Mouse (Mus musculus): ENCODE results near the gene Fgfr2. TPM values are rescaled to one million over a fixed set of nuclear protein-coding genes. Genes with fewer than 3 reads are reported as not detected.
"Not testable (repeated sequence)": the region's sequence is repeated elsewhere in the genome, so short reads cannot be mapped to it uniquely, and the experiment has no call there.

Fgfr2 gene
- polyA plus RNA-seq, 2 experiments from 2014 or later, result not detected

DNA sequence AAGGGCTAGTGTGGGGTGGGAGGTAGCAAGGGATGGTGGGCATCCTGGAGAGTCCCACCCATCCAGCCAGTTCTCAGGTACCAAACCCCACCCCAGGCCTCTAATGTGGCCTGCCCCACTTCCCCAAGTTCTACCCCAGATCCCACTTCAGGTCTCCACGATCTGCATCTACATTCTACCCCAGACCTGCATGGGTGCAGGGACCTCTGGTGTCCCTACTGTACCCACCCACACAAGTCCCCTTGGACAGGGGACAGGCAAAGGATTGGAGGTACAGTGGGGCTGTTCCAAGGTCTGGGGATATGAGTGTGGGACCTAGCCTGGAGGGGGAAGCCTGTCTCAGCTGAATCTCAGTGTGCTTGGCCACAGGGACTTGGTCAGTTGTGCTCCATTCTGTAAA, 441.3 kb downstream of the Fgfr2 start:
- ATAC-seq, result no peak

DNA sequence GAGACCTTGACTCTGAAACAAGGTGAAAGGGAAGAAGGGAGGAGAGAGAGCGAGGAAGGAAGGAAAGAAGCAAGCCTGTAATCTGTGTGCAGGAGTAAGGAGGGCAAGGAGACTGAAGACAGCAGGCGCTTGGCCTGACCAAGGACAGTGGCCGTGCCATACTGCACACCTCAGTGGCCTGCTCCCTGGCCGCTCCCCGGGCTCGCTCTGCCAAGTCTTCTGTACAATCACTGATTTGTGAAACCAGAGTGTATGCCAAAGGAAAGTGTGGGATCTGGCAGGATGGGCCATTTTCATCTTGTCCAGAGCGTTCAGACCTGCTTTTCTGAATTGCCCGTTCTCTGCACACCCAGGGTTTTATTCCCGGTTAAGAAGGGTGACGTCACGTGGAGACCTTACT, 441.9 kb downstream of the Fgfr2 start:
- no peak for ATAC-seq

DNA sequence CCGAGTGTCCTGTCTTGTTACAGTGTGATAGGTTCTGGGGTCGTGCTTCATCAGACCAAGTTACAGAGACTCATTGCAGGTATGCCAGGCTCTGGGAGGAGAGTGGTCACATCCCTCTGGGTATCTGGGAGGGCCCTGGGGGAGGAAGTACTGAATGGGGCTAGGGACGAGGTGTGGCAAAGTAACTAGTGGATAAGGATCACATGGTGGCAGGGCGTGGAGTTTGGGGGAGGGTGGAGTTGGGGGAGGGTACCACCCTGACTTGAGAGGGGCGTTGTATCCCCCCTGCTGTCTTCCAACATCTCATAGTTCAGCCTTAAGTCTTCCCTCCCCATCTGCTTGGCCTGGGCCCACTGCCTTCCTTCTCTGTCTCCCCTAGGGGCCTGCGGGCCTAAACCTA, 443.6 kb downstream of the Fgfr2 start:
- no peak for ATAC-seq

DNA sequence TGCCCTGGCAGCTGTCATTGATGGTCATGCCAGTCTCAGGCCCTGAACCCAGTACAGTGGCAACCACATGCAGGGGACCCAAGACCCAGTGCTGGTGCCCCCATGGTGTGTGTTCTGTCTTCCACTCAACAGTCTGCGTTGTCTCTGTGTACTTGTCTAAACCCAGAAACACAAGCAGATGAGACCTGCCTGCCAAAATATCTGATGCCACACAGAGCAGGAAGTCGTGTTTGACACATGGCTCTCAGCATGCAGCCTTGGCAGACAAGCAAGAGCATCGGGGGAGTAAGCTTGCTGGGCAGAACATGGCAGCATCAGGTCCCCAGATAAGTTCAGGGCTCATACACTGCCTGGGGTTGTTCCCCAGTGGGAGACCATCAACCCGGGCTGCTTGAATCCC, 444.0 kb downstream of the Fgfr2 start:
- ATAC-seq, result no peak

DNA sequence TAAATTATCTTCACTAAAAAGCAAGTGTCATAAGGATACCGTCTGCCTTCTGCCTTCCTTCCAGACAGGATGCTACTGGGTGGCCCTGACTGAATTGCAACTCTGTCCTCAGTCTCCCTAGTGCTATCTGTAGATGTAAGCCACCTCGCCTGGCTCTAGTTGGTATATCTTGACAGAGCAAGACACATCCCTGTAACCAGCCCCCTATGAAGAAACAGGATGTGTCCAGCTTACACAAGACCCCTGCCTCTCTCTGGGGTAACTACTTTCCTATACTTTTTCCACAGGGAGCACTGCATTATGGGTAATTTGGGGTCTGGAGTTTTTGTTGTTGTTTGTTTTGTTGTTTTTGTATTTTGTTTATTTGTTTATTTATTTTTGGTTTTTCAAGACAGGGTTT, 447.2 kb downstream of the Fgfr2 start:
- ATAC-seq, result no peak

DNA sequence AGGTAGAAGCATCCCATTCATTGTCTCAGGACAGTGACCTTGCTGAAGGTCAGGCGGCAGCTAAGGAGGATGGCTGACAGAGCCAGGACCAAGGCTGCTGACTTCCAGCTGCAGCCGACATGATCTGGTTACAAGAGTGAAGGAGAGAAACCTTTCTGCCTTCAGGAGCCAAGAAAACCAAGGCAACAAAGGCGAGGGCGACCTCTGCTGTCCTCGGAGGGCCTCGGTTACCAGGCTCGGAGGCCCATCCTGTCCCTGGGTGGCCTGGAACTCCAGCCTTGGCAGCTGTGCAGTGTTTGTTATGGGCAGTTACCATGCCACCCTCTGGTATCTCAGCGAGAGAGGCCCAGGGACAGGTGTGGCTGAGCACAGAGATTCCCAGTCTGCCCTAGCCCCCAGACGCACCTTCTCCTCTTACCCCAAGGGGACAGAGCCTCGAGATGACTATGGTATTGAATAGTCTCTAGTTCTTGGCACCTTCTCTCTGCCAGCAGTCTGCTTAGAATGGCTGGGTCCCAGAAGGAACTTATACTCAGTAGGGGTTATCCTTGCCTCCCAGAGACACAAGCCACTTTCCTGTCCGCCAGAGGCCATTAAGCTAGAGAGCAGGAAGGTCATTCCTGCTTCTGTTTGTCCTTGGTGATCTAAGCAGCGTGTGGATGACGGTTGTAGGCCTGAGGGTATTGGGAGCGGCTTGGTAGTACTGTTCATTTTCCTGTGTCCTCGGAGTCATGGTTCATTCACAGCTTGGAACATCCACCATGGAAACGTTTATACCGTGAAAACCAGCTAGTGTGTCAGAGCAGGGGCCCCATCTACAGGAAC, 449.0 kb downstream of the Fgfr2 start:
- no peak for ATAC-seq

DNA sequence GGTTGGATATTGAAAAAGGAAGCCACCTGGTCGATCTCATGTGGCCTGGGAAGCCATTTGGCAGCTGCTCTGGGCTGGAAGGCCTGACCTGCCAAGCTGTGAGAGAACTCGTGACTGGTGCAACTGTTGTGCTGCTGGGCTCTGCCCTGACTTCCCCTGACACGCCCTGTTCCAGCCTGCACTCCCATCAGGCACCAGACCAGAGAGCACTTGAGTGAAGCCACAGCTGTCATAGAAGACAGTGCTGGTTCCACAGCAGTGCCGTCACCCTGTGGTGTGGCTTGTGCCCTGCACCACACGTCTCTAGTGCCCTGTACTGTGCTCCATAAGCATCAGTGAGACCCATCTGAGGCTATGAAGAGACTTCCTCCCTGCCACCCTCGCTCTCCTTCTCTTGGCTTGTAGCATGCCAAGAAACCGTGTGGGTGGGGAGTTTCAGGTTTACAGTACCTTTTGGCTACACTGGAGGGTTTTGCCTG, 450.6 kb downstream of the Fgfr2 start:
- peak; percentile 91 for ATAC-seq

DNA sequence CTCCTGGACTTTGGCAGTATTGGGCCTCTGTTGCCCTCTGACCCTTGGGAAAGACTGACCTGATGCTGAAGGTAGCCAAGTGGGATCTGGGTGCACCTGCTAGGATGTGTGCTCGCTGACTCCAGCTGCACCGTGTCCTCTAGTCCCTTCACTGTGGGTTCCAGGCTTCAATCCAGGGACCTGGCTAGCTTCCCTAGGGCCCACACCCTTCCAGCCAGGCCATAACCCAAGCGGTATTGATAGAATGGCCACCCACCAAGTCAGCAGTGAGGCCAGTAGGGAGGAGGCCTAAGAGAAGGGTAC, 452.3 kb downstream of the Fgfr2 start:
- ATAC-seq, result no peak

DNA sequence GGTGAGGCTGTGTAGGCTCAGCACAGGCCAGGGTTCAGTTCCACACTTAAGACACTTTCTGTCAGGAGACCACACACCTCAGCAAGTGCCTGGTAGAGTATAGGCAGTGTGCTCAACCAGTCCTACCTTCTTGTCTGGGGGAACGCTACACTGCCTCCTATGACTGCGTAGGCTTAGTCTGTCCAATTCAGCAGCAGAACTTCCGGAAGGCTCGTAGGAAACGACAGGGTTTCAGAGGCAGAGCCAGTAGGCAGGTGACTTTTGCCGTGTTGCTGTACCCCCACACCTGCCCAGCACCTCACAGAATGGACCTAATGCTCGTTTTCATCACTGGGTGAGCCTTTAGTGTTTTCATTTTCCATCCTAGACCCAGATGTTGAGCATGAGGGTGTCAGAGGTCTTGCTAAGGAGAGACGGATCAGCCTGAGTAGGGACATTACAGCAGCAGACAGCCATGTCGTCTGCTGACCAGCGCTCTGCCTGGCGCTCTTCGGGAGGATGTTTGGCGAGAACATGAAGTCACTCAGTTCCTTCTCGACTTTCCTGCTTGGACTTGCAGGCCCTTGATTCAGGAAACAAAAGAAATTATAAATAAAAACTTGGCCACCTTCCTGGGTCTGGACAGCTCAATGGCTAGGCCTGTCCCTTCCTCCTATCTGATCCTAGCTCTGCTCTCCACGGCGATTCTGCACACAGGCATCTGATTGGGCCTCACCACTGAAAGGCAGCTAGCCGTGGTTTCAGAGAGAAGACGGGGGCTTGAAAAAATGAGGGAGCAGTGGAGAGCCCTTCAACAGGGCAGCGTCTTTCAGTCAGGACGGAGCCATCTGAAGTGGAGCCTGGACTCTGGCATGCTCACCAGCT, 452.9 kb downstream of the Fgfr2 start:
- ATAC-seq, result no peak

DNA sequence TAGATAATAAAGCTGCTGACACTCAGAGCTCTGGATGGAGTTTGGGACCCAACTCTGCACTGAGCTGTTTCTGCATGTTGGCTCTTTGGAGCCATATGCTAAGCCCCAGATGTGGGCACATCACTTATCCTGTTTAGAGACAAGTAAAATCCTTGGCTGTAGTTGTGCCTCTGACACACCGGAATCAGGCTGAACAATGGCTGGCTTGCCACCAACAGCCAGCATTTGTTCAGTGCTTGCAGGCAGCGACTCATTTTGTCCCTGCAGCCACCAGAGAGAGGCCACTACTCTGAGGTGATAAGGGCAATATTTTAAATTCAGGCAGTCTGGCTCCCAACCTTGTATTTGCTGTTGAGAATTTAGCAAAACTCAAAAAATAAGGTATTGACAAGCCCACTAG, 454.5 kb downstream of the Fgfr2 start:
- no peak for ATAC-seq

DNA sequence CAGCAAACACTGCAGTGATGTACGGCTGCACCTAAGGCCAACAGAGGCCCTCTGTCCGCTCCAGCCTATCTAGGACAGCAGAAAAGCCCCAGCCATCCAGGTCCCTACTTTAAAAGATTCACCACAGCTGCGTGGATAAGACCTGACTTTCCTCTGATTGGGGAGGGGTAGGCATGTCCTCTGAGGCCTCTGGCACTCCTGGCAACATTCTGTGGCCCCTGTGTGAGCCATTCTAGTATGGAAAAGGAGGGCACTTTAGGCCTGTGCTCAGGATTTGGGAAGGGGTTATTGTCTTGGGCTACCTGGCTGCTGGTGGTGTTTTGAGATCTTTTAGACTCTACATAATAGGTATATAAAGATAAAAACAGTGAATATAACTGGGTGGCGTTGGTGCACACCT, 456.6 kb downstream of the Fgfr2 start:
- ATAC-seq, result no peak

DNA sequence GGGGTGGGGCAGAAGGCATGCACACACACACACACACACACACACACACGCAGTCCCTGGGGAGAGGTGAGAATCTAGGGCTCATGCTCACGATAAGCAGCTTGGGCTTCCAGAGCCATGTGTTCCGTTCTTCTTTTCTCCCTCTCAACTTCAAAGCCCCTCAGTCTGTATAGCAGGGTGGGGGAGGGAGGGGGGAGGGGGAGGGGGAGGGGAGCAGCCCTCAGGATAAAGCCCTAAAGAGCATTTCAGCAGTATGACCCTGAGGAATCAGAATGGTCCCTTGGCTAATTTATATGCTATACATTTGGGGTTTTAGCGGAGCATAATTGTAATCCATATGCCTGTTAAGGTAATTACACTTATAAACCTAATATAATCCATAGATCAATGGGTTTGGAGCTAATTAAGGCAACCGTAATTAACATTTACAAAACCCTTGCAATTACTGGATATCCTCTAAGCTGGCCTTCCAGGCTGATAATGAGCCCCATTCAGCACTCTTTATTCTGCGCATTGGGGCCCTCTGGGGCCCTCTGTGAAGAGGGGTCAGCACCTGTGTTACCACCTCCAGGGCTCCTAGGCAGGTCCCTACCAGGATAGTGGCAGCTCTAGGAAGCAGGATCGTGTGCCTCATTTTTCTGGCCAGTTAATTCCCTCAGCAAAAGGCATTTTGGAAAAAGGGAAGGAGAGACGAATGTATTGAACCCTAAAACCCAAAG, 457.3 kb downstream of the Fgfr2 start:
- no peak for ATAC-seq

DNA sequence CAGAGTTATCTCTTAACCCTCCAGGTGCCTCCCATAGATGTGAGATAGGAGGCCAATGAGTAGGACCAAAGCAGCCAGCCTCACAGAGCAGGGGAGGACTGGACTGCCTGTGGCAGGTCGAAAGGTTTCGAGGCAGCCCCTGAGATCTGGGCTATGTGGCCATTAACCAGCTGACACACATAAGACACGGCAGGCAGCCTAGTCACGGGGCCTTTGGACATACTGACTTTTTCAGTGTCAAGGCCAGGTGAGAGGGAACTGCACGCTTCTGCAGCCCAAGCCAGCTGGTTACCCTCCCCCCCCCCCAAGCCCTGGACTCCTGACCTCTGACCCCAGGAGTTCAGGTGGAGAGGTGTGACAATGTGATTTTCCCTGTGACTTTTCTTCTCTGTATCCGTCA, 458.3 kb downstream of the Fgfr2 start:
- ATAC-seq, result no peak

DNA sequence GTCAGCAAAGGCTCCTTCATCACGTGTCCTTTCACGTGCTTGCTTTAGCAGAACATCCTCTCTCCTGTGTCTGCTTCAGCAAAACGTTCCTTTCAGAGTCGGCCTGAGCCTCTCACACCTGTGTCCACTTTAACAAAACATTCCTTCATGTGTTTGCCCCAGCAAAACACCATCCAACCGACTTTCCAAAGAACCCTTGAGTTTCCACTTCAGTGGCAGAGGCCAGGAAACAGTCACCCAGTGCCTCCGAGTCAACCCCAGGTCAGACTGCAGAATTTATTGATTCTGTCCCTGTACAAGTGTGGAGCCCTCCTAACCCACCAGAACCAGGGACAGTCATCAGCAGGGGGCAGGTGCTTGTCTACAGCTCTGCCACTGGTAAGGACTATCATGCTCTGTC, 460.3 kb downstream of the Fgfr2 start:
- not testable (repeated sequence) for ATAC-seq

DNA sequence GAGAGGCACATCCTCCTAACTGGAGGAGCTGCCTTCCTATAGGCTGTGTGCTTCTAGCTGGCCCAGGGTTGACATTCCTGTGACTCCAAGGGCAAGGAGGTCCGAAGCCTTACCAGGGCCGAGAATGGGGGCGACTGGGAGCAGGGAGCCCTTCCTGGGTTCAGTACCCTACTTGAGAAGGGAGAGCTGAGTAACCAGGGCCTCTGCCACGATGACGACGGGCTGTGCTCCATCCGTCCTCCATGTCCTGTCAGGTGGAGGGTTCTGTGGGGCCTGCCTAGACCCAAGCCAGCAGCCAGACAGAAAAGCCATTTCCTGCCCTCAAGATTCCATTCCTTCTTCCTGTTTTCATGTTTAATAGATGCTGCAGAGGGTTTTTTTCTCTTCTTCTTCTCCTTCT, 463.5 kb downstream of the Fgfr2 start:
- peak; percentile 24 for ATAC-seq

DNA sequence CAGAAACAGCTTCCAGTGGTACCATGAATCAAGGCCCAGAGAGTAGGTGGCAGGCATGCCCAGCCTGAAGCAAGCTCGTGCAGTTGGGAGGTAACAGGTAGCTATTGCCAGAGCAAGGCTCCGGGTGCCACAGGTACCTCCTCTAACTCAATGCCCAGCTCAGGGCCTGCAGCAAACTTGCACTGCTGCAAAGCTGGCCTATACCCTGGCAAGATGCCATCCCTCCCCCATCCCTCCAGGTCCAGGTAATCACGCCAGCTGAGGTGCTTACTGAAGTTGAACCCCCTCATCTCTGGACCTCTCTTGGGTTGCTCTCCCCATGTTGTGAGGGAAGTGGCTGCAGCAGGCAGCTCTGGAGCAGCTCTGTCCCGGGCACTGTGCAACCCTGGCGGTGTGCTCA, 464.5 kb downstream of the Fgfr2 start:
- ATAC-seq, result no peak

DNA sequence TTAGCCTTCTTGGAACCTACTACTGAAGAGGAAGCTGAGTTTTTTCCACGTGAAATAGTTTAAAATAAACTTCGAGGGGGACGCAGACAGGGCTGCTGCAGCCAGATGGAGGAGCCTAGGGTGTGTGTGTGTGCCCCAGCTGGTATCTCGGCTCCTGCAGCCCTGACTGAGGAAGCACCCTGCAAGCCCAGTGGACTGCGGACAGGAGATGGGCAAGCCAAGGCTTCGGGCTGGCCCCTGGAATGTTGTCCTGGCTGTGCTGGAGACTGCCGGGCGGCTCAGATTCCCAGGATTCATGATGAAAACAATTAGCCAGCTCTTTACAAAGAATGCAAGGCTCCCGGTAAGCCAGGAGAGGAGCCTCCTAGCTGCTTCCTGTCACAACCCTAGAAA, 465.1 kb downstream of the Fgfr2 start:
- no peak for ATAC-seq

DNA sequence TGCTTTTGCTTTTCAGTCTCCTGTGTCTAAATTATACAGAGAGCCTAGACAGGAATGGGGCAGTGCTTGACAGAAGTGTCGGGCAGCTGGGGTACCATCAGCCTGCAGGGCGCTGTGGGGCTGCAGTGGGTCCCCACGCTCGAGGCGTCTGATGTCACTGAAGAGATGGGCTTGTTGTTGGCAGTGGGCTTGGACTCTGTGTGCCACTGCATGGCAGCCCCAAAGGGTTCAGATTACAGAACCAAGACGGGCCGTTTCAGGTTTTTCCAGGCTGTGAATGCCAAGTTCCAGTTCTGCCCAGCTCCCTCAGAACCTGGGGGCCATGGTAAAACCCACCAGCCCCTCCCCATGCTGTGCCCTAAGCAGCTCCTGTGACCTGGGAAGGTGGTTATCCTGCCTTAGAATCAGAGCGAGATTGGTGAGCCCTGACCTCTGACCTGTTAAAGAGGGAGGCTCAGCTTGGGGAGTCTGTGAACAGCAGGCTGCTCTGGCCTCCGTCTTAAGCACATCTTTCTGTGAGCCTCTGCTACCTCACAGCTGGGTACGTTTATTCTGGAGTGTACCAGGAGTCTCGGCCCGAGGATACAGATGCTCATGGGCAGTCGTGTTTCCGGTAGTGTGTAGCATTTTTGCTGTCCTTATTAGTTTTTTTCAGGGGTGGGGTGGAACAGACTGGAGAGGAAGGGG, 465.6 kb downstream of the Fgfr2 start:
- ATAC-seq, result no peak

DNA sequence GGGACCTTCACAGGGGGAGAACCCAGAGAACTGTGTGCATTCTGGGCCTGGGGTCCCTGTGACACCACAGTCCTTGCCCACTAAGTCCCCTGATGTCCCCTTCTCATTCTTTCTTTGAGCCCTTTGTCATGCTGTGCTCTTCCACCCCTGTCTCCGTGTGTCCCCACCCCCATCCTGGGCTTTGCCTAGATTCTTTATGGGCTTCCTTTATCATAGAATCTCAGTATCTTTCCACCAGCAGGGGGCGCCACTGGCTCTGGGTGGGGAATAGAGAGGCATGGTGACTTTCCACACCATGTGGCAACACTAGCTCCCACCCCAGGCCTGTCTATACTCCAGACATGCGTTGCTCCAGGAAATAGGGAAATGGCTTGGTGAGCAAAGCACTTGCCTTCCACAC, 466.6 kb downstream of the Fgfr2 start:
- peak; percentile 65 for ATAC-seq

DNA sequence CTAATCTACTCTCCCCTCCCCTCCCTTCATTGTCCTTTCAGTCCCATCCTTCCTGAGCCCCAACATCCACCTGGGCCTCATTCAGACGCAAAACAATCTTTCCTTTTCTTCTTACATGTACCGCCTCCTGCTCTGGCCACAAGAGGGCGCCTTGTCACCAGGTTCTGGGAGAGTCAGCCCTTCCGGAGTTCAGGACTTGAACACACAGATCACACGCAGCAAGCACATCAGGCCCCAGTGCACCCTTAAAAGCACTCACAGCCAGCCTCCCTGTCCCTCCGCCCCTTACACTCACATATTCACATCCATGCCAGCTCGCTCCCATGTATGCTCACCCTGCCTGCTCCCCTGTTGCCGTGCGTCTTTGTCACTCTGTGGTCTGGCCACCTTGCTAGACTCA, 467.1 kb downstream of the Fgfr2 start:
- peak; percentile 93 for ATAC-seq

DNA sequence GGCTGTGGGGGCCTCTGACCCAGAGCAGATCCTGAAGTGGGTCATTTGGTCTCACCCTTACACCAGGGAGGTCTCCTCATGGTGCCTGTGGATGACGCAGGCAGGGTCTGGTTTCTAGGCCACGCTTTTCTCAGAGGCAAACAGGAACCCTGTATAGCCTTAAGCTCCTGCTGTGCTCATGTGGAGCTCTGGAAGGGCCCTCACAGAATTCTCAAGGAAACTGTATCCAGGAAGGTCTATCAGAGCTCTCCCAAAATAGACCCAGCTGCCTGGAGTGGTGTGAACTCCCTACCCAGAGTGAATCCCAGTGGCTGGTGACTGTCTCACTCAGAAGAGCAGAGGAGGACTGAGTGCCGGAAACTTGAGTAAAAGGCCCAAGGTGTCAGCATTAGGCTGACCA, 468.7 kb downstream of the Fgfr2 start:
- no peak for ATAC-seq

DNA sequence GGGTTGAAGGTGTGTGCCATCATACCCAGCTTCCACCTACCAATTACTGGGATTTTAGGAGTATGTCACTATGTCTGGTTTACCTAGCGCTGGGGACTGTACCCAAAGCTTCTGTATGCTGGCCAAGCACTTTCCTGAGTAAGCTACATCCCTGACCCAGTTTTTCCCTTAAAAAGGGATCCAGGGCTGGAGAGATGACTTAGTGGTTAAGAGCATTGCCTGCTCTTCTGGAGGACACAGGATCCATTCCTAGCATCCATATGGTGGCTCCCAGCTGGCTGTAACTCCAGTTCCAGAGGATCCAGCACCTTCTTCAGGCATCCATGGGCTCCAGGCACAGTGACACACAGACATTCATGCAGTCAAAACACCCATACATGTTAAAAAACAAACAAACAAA, 476.6 kb downstream of the Fgfr2 start:
- ATAC-seq, result no peak

Data from CD4-positive, CD25-positive, alpha-beta regulatory T cell, adult 4 months (primary cell).